Mouse (Mus musculus): Measurements from ENCODE around the gene Qpct.

DNA sequence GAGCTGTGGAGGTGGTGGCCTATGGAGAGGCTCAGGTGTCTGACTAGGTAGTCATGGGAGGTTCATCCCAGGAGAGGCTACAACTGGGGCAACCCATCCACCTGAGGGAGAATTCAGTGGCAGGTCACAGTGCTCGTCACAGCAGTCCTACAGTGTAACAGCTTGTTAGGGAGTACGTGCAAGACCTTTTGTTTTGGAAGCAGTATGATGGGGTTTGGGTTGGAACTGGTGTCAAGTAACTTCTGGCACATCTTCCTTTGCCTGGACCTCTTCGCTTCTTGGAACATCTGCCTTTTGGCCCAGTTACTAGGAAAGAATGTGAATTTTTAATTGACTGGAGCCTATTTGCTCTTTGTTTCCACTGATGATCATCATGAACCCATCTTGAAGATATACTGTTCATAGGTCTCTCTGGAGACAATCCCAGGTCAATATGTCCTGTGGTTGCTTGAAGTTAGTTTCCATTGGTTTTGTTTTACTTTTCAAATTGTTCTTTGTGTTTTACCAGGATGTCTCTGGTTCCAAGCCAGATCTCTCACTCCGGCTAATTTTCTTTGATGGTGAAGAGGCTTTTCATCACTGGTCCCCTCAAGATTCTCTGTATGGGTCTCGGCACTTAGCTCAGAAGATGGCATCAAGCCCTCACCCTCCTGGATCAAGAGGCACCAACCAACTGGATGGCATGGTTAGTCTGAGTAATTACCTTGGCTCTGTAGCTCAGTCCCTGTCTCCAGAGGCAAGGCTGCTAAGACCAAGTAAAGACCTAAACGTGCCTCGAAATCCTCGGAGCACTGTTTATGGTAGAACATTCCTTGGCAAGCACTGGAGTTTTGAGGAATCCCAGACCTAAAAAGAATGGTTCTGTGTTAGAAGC lies 25.5 kb downstream of the Qpct start:
- TF ChIP-seq POLR2A (IDR thresholded peaks at IDR 0.05; ENCODE audit: low read depth, low read length) (no peak), CTCF (IDR thresholded peaks at IDR 0.05; ENCODE audit: extremely low read depth, insufficient read depth, insufficient read length, insufficient replicate concordance) (no peak)

Data from spleen, adult 2 months (tissue).